Mouse (Mus musculus): Measurements from ENCODE around the gene Trip6.
"Not testable (repeated sequence)": the region's sequence is repeated elsewhere in the genome, so short reads cannot be mapped to it uniquely, and the experiment has no call there.

The Trip6 gene

GRCm38 (mm10) chr5:137301253-137301652, 13.0 kb downstream of the Trip6 start:
- DNase-seq (ENCODE audit: low read depth, low spot score): no peak

- no peak for DNase-seq (ENCODE audit: low read depth, low spot score)
Observed at GRCm38 (mm10) chr5:137299240-137299639, 15.0 kb downstream of the Trip6 start.

GRCm38 (mm10) chr5:137297126-137297525, 17.1 kb downstream of the Trip6 start:
- no peak for DNase-seq (ENCODE audit: low read depth, low spot score)

- no peak for DNase-seq (ENCODE audit: low read depth, low spot score)
Observed at GRCm38 (mm10) chr5:137295712-137296111, 18.5 kb downstream of the Trip6 start.

- no peak for DNase-seq (ENCODE audit: low read depth, low spot score)
Observed at GRCm38 (mm10) chr5:137295296-137295695, 18.9 kb downstream of the Trip6 start.

GRCm38 (mm10) chr5:137294744-137295093, 19.5 kb downstream of the Trip6 start:
- no peak for DNase-seq (ENCODE audit: low read depth, low spot score)

GRCm38 (mm10) chr5:137293839-137294743, 20.1 kb downstream of the Trip6 start, which contains the start of gene Ufsp1:
Ufsp1 (plus strand) TSS chr5:137294629.
- peak; percentile 91 for DNase-seq (ENCODE audit: low read depth, low spot score)

- DNase-seq (ENCODE audit: low read depth, low spot score): no peak
Observed at GRCm38 (mm10) chr5:137293282-137293681, 20.9 kb downstream of the Trip6 start.

GRCm38 (mm10) chr5:137291381-137291926, 22.8 kb downstream of the Trip6 start:
- no peak for DNase-seq (ENCODE audit: low read depth, low spot score)

- DNase-seq (ENCODE audit: low read depth, low spot score): no peak
Observed at GRCm38 (mm10) chr5:137290677-137291076, 23.5 kb downstream of the Trip6 start.

GRCm38 (mm10) chr5:137289591-137290365, 24.4 kb downstream of the Trip6 start:
- DNase-seq (ENCODE audit: low read depth, low spot score): no peak

GRCm38 (mm10) chr5:137288999-137289470, 25.2 kb downstream of the Trip6 start:
- DNase-seq (ENCODE audit: low read depth, low spot score): no peak

- no peak for DNase-seq (ENCODE audit: low read depth, low spot score)
Observed at GRCm38 (mm10) chr5:137287953-137288743, 26.1 kb downstream of the Trip6 start.

GRCm38 (mm10) chr5:137287032-137287952, 26.9 kb downstream of the Trip6 start, which contains the start of gene Ache:
Ache (plus strand) TSS chr5:137287519.
- DNase-seq (ENCODE audit: low read depth, low spot score): no peak

- peak; percentile 83 for DNase-seq (ENCODE audit: low read depth, low spot score)
Observed at GRCm38 (mm10) chr5:137286655-137287031, 27.6 kb downstream of the Trip6 start.

- DNase-seq (ENCODE audit: low read depth, low spot score): no peak
Observed at GRCm38 (mm10) chr5:137285986-137286385, 28.2 kb downstream of the Trip6 start.

GRCm38 (mm10) chr5:137285045-137285444, 29.2 kb downstream of the Trip6 start:
- DNase-seq (ENCODE audit: low read depth, low spot score): no peak

- DNase-seq (ENCODE audit: low read depth, low spot score): not testable (repeated sequence)
Observed at GRCm38 (mm10) chr5:137284411-137284810, 29.8 kb downstream of the Trip6 start.

- DNase-seq (ENCODE audit: low read depth, low spot score): no peak
Observed at GRCm38 (mm10) chr5:137277360-137278342, 36.6 kb downstream of the Trip6 start.

Data from retina, postnatal 7 days (tissue).